7 mouse cellular contexts compared by ENCODE assay signal in the genomic region with DNA sequence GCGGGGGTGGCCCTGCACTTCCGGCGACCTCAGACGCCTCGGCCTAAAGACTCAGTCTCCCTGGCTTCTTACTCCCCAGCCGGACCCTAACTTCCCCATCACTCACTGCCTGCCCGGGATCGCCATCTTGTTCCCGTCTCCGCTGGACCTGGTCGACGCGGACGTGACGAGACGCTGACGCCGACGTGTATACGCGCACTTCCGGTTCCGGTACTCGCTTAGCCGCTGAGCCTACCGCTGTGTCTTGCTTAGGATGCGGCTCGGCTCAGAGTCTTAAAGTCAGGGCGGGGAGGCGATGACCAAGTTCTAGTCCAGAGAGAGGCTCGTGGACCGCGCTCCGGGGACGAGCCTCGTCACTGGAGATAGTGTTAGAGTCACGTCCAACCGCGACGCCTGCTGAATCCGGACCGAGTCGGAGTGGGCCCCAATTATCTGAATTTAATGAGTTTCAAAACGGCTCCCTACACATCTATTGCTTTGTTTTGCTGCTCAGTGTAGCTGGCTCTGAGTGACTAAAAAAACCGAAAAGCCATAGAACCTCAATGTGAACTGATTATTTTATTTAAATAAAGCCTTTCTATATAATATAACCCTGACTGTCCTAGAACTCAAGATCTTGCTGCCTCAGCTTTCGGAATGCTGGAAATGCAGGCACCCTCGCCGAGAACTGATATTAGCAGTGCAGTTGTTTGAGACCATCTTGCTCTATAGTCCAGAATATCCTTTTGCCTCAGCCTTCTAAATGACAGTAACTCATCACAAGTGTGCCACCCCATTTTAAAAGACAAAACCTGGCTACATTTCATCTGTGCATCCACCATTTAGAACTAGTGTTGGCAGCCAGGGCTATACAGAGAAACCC. TPM values are rescaled to one million over a fixed set of nuclear protein-coding genes. Genes with fewer than 3 reads are reported as not detected.
DNase-seq lines count a peak whose midpoint lies in the region; ATAC-seq and TF ChIP-seq lines count a peak whose summit lies in the region.

A gene (minus strand): TSS at position 163 of the 862 bp plus-strand sequence.

- 0 out of 2 replicates have a peak, but pooled peaks cover 3% of the 10 kb centered on the region for H3K27me3 ChIP-seq in intestine, postnatal 0 days (replicated peaks; ENCODE audit: control insufficient read depth, insufficient read depth, low read length)
- H3K27me3 ChIP-seq in midbrain, embryonic 12.5 days = peaks cover 21% of the 10 kb centered on the region
- no peaks in the 10 kb centered on the region; the same call in 1 of the 2 replicates for H3K27me3 ChIP-seq in small intestine, adult 2 months (ENCODE audit: control insufficient read depth, insufficient read depth, low read length)

- peak within 1 kb of the TSS; percentile 74 for H3K9ac ChIP-seq in intestine, postnatal 0 days (ENCODE audit: low read depth, low read length)
- peak within 1 kb of the TSS; percentile 89 for H3K9ac ChIP-seq in midbrain, embryonic 12.5 days (replicated peaks)

- DNase-seq in adrenal gland, adult 8-10 months = peak; percentile 89
- peak; percentile 89 for DNase-seq in embryo, embryonic 9.5 days (ENCODE audit: extremely low spot score)
- DNase-seq in gastrocnemius, postnatal 4 days (ENCODE audit: low spot score in 2 of 2) = peak; percentile 83 to 90
- peak; percentile 92 for DNase-seq in left cerebral cortex, postnatal 4 days

- peak within 1 kb of the TSS; percentile 76 for H3K4me3 ChIP-seq in intestine, postnatal 0 days (ENCODE audit: low read depth, low read length)
- peak within 1 kb of the TSS; percentile 86 for H3K4me3 ChIP-seq in midbrain, embryonic 12.5 days
- H3K4me3 ChIP-seq in small intestine, adult 2 months (ENCODE audit: low read depth, low read length) = peak within 1 kb of the TSS; percentile 95

- 4% methylated on average over 48 of the region's 48 CpGs for WGBS in intestine, postnatal 0 days
- 4% methylated on average over 48 of the region's 48 CpGs for WGBS in midbrain, embryonic 12.5 days
- WGBS in small intestine, adult 2 months = 4% methylated on average over 48 of the region's 48 CpGs

- no peak for TF ChIP-seq CTCF in intestine, postnatal 0 days (IDR thresholded peaks at IDR 0.05; ENCODE audit: low read depth)
- no peak for TF ChIP-seq CTCF in small intestine, adult 2 months (IDR thresholded peaks at IDR 0.05; ENCODE audit: extremely low read depth, insufficient read length, insufficient replicate concordance, low read depth, low read length)

- H3K4me2 ChIP-seq in intestine, postnatal 0 days (replicated peaks; ENCODE audit: low read depth) = peak within 1 kb of the TSS; percentile 78
- peak within 1 kb of the TSS; percentile 76 for H3K4me2 ChIP-seq in midbrain, embryonic 12.5 days (replicated peaks)

- intact Hi-C loops in left cerebral cortex, postnatal 4 days (cut with DNase I) = no loop called here

- H3K27ac ChIP-seq in intestine, postnatal 0 days (ENCODE audit: low read depth, low read length) = peak within 1 kb of the TSS; percentile 51
- peak within 1 kb of the TSS; percentile 90 for H3K27ac ChIP-seq in midbrain, embryonic 12.5 days (replicated peaks)
- peak within 1 kb of the TSS; percentile 63 for H3K27ac ChIP-seq in small intestine, adult 2 months (ENCODE audit: insufficient read depth, low read depth, low read length)

- no peaks in the 10 kb centered on the region for H3K4me1 ChIP-seq in intestine, postnatal 0 days (replicated peaks; ENCODE audit: control insufficient read depth, insufficient read depth, low read length)
- H3K4me1 ChIP-seq in midbrain, embryonic 12.5 days = peaks cover 7% of the 10 kb centered on the region
- H3K4me1 ChIP-seq in small intestine, adult 2 months (ENCODE audit: control insufficient read depth, insufficient read depth, insufficient read length, low read length) = peaks cover 3% of the 10 kb centered on the region; the same call in 1 of the 2 replicates

- no peaks in the 10 kb centered on the region for H3K9me3 ChIP-seq in intestine, postnatal 0 days (ENCODE audit: control insufficient read depth)
- no peaks in the 10 kb centered on the region for H3K9me3 ChIP-seq in midbrain, embryonic 12.5 days

- peak; percentile 97 for ATAC-seq in intestine, postnatal 0 days
- ATAC-seq in midbrain, embryonic 12.5 days (ENCODE audit: low FRiP score, low read depth) = peak; percentile 97

- peaks cover 9% of the 10 kb centered on the region for H3K36me3 ChIP-seq in intestine, postnatal 0 days (ENCODE audit: control insufficient read depth, insufficient read depth)
- H3K36me3 ChIP-seq in midbrain, embryonic 12.5 days = peaks cover 22% of the 10 kb centered on the region
- H3K36me3 ChIP-seq in small intestine, adult 2 months (ENCODE audit: control insufficient read depth, insufficient read depth, low read length) = peaks cover 12% of the 10 kb centered on the region

- peak; percentile 88 for TF ChIP-seq POLR2A in small intestine, adult 2 months (IDR thresholded peaks at IDR 0.05; ENCODE audit: low read depth, low read length)

RNA-seq across cellular contexts. Expression of the gene that starts here (rescaled TPM):
- total RNA-seq in adrenal gland, adult 8-10 months (2022) = 10 to 100 TPM; 15.6 to 25.9 (median 20.2) TPM
- 10 to 100 TPM; 15.9 to 16.2 TPM for total RNA-seq in gastrocnemius, postnatal 4 days (2021)
- polyA plus RNA-seq in intestine, postnatal 0 days (2015; fragmentation: Nextera tagmentation; extraction: Ambion mirVana) = 54.3 and 65.8 TPM in 2 replicates
- total RNA-seq in left cerebral cortex, postnatal 4 days (2021) = 10 to 100 TPM; 11.3 to 15.2 TPM
- 66.4 and 80.4 TPM in 2 replicates for polyA plus RNA-seq in midbrain, embryonic 12.5 days (2016; fragmentation: Nextera tagmentation; extraction: Ambion mirVana)
- 0.27 and 0.41 TPM in 2 replicates for polyA plus RNA-seq in small intestine, adult 2 months (2012; rRNA removed)

Comparison
In these comparisons a context has a peak if more than half of its experiments do, and no peak if none do; other contexts are left out.
1. Peak in every context shown above with its lines: DNase-seq, ATAC-seq, H3K4me3 ChIP-seq and H3K27ac ChIP-seq.
2. RNA of the gene that starts here (polyA plus RNA-seq): 66.4 to 80.4 TPM in midbrain, embryonic 12.5 days and 54.3 to 65.8 TPM in intestine, postnatal 0 days; 0.27 to 0.41 TPM in small intestine, adult 2 months; every median in the first group is over 10 times any median in the second.